Mouse (Mus musculus) liver, postnatal 0 days (tissue): ENCODE measurements around the gene Plekhh3. TPM values are rescaled to one million over a fixed set of nuclear protein-coding genes. Genes with fewer than 3 reads are reported as not detected.

ENCODE experiments used
- ATAC-seq: fragments of 200-750 bp; cut with Nextera tagmentation; 2 replicates; pipeline ENCODE4 v1.8.0; 2017; ENCODE audit warnings: mild to moderate bottlenecking, moderate library complexity
- DNase-seq: peaks from one replicate; pipeline ENCODE4 v3.0.0-alpha.2; 2016
- H3K27ac ChIP-seq: fragments of 300-500 bp; sonication (generic); 2 replicates; pipeline ENCODE4 v1.5.1; 2014; ENCODE audit warnings: antibody characterized with exemption, moderate library complexity, mild to moderate bottlenecking, low read depth
- H3K27me3 ChIP-seq: fragments of 300-500 bp; sonication (generic); 2 replicates; pipeline ENCODE4 v1.6.1; 2014; ENCODE audit warnings: low read length, control low read depth, mixed read lengths; ENCODE audit not compliant: insufficient read depth
- H3K36me3 ChIP-seq: fragments of 300-500 bp; sonication (generic); replicated peaks from 2 replicates; pipeline ENCODE4 v1.6.1; 2014; ENCODE audit warnings: mild to moderate bottlenecking, control low read depth, low read length, moderate library complexity, mixed read lengths; ENCODE audit not compliant: insufficient read depth
- H3K4me1 ChIP-seq: fragments of 300-500 bp; sonication (generic); 2 replicates; pipeline ENCODE4 v1.6.1; 2014; ENCODE audit warnings: antibody characterized with exemption, mild to moderate bottlenecking, control low read depth; ENCODE audit not compliant: insufficient read depth
- H3K4me2 ChIP-seq: fragments of 300-500 bp; sonication (generic); 2 replicates; pipeline ENCODE4 v1.6.1; 2014; ENCODE audit warnings: low read depth, mild to moderate bottlenecking, low read length, moderate library complexity, mixed read lengths
- H3K4me3 ChIP-seq: fragments of 300-500 bp; sonication (generic); 2 replicates; pipeline ENCODE4 v1.5.1; 2014; ENCODE audit warnings: low read depth, low read length
- H3K9ac ChIP-seq: fragments of 300-500 bp; sonication (generic); replicated peaks from 2 replicates; pipeline ENCODE4 v1.6.1; 2014; ENCODE audit warnings: mild to moderate bottlenecking, moderate library complexity
- H3K9me3 ChIP-seq: fragments of 300-500 bp; sonication (generic); 2 replicates; pipeline ENCODE4 v1.6.1; 2016; ENCODE audit warnings: mild to moderate bottlenecking, control low read depth, low read length, mixed read lengths
- CTCF ChIP-seq: sonication (generic); IDR thresholded peaks from 2 replicates; pipeline ENCODE4 v1.5.1; 2016; ENCODE audit warnings: antibody characterized with exemption, low read depth
- EP300 ChIP-seq: IDR thresholded peaks from 2 replicates; pipeline ENCODE4 v1.6.1; 2016; ENCODE audit warnings: antibody characterized with exemption, low read depth, mild to moderate bottlenecking
- WGBS: fragments of 180-500 bp; shearing (Covaris S2); extraction: QIAGEN DNeasy Blood & Tissue Kit; methylation state at CpG from one replicate; pipeline ENCODE4 v1.1.7; 2014; ENCODE audit not compliant: insufficient replicate concordance; 5-methylcytosine and 5-hydroxymethylcytosine counted together
- polyA plus RNA-seq: library from polyadenylated mRNA; unstranded; fragments of >200 nt; fragmentation: Nextera tagmentation; extraction: Ambion mirVana; gene quantifications from 2 replicates; pipeline ENCODE4 v1.2.1, GENCODE M21; 2015

The Plekhh3 gene
- polyA plus RNA-seq, 1 experiment from 2014 or later = 1.6 TPM

DNA sequence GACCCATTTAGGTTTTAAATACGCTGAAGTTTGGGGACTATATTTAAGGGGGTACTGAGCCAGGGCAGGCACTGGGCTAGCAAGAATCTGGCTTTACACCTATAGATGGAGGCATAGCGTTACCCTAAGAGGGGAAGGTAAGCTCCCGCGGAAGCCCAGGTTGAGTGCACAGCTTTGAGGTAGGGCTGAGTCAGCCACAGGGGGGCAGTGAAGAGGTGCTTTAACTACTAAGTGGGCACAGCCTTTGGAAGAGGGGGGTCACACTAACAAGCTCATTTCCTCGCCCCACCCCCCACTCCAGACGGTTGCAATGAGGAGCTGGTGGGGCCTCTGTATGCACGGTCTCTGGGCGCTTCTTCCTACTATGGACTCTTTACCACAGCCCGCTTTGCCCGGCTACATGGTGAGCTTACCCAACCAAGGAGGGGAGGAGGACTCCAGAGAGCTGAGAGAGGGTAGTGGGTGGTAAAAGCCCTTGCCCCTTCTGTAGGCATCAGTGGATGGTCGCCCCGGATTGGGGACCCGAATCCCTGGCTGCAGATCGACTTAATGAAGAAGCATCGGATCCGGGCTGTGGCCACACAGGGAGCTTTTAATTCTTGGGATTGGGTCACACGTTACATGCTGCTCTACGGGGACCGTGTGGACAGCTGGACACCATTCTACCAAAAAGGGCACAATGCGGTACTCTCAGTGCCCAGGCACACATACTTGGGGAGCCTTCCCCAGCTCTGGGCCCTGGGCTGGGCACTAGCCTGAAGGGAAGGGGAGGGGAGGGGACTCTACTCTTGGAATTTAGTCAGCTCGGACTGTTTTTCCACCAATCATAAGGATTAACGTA is 6.0 kb upstream of the Plekhh3 start:
- Histone ChIP-seq H3K27ac (no peak overlapping the region), H3K9ac (no peak overlapping the region), H3K4me3 (no peak overlapping the region), H3K27me3 (peaks cover 57% of the 10 kb centered on the region), H3K4me2 (no peak overlapping the region), H3K9me3 (no peaks in the 10 kb centered on the region), H3K4me1 (peaks cover 34% of the 10 kb centered on the region), H3K36me3 (no peaks in the 10 kb centered on the region)
- WGBS = 37% methylated on average over 22 of the region's 22 CpGs
- ATAC-seq = no peak
- DNase-seq = peak; percentile 67
- TF ChIP-seq EP300 (no peak), CTCF (peak; percentile 63)

DNA sequence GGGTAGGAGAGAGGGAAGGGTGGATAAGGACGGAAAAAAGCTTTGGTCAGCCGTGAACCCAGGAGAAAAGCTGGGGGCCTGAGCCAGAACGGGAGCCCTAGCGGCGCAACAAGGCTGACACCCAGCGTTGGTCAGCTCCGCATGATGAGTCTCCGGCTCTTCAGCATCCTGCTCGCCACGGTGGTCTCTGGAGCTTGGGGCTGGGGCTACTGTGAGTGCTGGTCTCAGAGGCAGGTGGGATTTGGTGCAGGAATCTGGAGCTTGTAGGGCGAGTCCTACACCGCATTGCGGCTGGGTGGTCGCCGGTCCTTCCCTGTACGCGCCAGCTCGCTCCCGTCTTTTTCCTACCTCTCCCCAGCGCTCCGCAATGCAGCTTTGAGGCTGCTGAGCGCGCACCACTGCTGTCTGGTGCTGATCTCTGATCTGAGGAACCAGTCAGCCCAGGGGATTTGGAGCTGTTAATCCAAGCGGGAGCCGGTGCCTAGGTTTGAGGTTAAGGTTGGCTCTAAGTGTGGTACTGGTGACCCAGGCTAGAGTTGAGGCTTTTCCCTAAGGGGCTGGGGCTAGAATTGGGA is 5.1 kb upstream of the Plekhh3 start:
- ATAC-seq (no peak), DNase-seq (no peak)
- Histone ChIP-seq H3K9ac (peak overlapping the region; percentile 7; the same call in 1 of the 2 replicates), H3K27ac (no peak overlapping the region), H3K4me1 (peaks cover 40% of the 10 kb centered on the region), H3K4me2 (peak overlapping the region; percentile 59), H3K9me3 (no peaks in the 10 kb centered on the region), H3K4me3 (peak overlapping the region; percentile 13; the same call in 1 of the 2 replicates), H3K36me3 (no peaks in the 10 kb centered on the region), H3K27me3 (peaks cover 65% of the 10 kb centered on the region)
- 2% methylated on average over 24 of the region's 25 CpGs for WGBS
- no peak for TF ChIP-seq EP300
- peak; percentile 35; the same call in 1 of the 2 replicates for TF ChIP-seq CTCF

DNA sequence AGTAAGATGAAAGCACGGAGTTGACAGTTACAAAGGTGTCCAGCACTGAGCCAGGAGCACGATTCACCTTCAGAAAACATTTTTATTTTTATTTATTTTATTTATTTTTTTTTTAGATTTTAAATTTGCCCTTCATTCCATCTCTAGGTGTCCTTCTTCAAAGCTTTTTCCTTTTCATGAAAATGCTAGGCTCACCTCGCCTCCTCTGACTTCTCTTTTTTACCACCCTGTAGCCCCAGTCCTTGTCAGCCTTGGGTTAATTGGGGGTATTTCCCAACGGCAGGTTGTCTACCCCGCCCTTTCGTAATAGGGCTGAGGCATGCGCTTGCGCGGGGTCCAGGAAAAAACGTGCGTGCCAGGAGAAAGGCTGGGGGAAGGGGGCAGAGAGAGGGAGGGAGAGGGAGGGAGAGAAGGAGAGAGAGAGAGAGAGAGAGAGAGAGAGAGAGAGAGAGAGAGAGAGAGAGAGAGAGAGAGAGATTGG is 4.5 kb upstream of the Plekhh3 start:
- peaks cover 38% of the 10 kb centered on the region for H3K4me1 ChIP-seq
- H3K4me3 ChIP-seq = peak overlapping the region; percentile 13; the same call in 1 of the 2 replicates
- DNase-seq (no peak), ATAC-seq (no peak)
- no peak overlapping the region for H3K27ac ChIP-seq
- no peaks in the 10 kb centered on the region for H3K36me3 ChIP-seq
- no peaks in the 10 kb centered on the region for H3K9me3 ChIP-seq
- peak overlapping the region; percentile 59 for H3K4me2 ChIP-seq
- 8% methylated on average over 11 of the region's 11 CpGs for WGBS
- peaks cover 70% of the 10 kb centered on the region for H3K27me3 ChIP-seq
- H3K9ac ChIP-seq = no peak overlapping the region
- TF ChIP-seq EP300 = no peak
- TF ChIP-seq CTCF = no peak

- Histone ChIP-seq H3K9ac (peak within 1 kb of the TSS; percentile 44; the same call in 1 of the 2 replicates), H3K9me3 (no peaks in the 10 kb centered on the region), H3K4me2 (peak within 1 kb of the TSS; percentile 72), H3K27me3 (peaks cover 76% of the 10 kb centered on the region), H3K36me3 (no peaks in the 10 kb centered on the region), H3K4me3 (peak within 1 kb of the TSS; percentile 40), H3K27ac (no peak within 1 kb of the TSS), H3K4me1 (peaks cover 43% of the 10 kb centered on the region)
- WGBS = 23% methylated on average over 14 of the region's 14 CpGs
- TF ChIP-seq CTCF (peak; percentile 46), EP300 (no peak)
- ATAC-seq (no peak), DNase-seq (no peak)
Observed at GRCm38 (mm10) chr11:101174851-101175628, 3.9 kb upstream of the Plekhh3 start, which contains the start of gene Ccr10. Ccr10 (minus strand) TSS chr11:101175443.

- Histone ChIP-seq H3K9me3 (no peaks in the 10 kb centered on the region), H3K27me3 (peaks cover 83% of the 10 kb centered on the region), H3K27ac (no peak overlapping the region), H3K9ac (peak overlapping the region; percentile 44; the same call in 1 of the 2 replicates), H3K4me2 (peak overlapping the region; percentile 72), H3K4me3 (peak overlapping the region; percentile 40), H3K4me1 (peaks cover 48% of the 10 kb centered on the region), H3K36me3 (no peaks in the 10 kb centered on the region)
- no peak for DNase-seq
- TF ChIP-seq EP300 = no peak
- TF ChIP-seq CTCF = no peak
- ATAC-seq = no peak
- 40% methylated on average over 9 of the region's 9 CpGs for WGBS
Observed at GRCm38 (mm10) chr11:101174389-101174745, 3.2 kb upstream of the Plekhh3 start.
